Mouse (Mus musculus) CH12.LX (cell line): ENCODE data around the gene Asxl1. TPM values are rescaled to one million over a fixed set of nuclear protein-coding genes. Genes with fewer than 3 reads are reported as not detected.

Experiments used
- DNase-seq: peaks from one replicate; pipeline ENCODE4 v3.0.0-alpha.2; 2013; ENCODE audit errors: extremely low read depth
- H3K27ac ChIP-seq: 2 replicates; pipeline ENCODE4 v1.5.1; 2012; ENCODE audit warnings: low read depth, mild to moderate bottlenecking, control low read depth, moderate library complexity; ENCODE audit not compliant: insufficient read depth
- H3K27me3 ChIP-seq: replicated peaks from 2 replicates; pipeline ENCODE3; 2012; ENCODE audit warnings: inconsistent platforms
- H3K36me3 ChIP-seq, 2 experiments: replicated peaks in 1 of 2; 2 replicates each; pipeline versions ENCODE3 to v1.6.1; 2012; ENCODE audit warnings: inconsistent platforms in 1 of 2, low read length in 1 of 2, mild to moderate bottlenecking in 1 of 2, mixed read lengths in 1 of 2, moderate library complexity in 1 of 2; ENCODE audit not compliant: control insufficient read depth in 1 of 2, insufficient read depth in 1 of 2
- H3K4me1 ChIP-seq, 2 experiments: 2 replicates each; pipeline ENCODE4 v1.6.1; 2012; ENCODE audit warnings: inconsistent platforms in 1 of 2, moderate library complexity in 1 of 2; ENCODE audit not compliant: insufficient read depth in 2 of 2, control insufficient read depth in 1 of 2
- H3K4me2 ChIP-seq: 2 replicates; pipeline ENCODE4 v1.6.1; 2012; ENCODE audit warnings: low read depth, mild to moderate bottlenecking, control low read depth; ENCODE audit not compliant: poor library complexity, insufficient read depth, severe bottlenecking
- H3K4me3 ChIP-seq, 3 experiments: fragments of 150-350 bp in 1 of 3; sonication (generic) in 1 of 3; replicated peaks in 1 of 3; 2 replicates each; pipeline versions ENCODE3 to v1.5.1; 2011 to 2012; ENCODE audit warnings: low read depth in 2 of 3, low read length in 2 of 3, mild to moderate bottlenecking in 2 of 3, moderate library complexity in 2 of 3, control low read depth in 1 of 3, improper control_type of control experiment in 1 of 3, inconsistent platforms in 1 of 3, mixed read lengths in 1 of 3; ENCODE audit not compliant: poor library complexity in 1 of 3
- H3K79me2 ChIP-seq: replicated peaks from 2 replicates; pipeline ENCODE4 v1.6.1; 2012; ENCODE audit warnings: mild to moderate bottlenecking, moderate library complexity; ENCODE audit not compliant: control insufficient read depth, poor library complexity, insufficient read depth, severe bottlenecking; ENCODE audit errors: extremely low read depth
- H3K9ac ChIP-seq: 2 replicates; pipeline ENCODE4 v1.6.1; 2012; ENCODE audit warnings: low read depth, mild to moderate bottlenecking, control low read depth, moderate library complexity; ENCODE audit not compliant: insufficient read depth
- H3K9me3 ChIP-seq: replicated peaks from 2 replicates; pipeline ENCODE3; 2012; ENCODE audit warnings: low read length, inconsistent platforms, mixed read lengths
- BHLHE40 ChIP-seq: IDR thresholded peaks from 2 replicates; pipeline ENCODE4 v1.6.1; 2011; ENCODE audit warnings: mild to moderate bottlenecking, low read depth, low read length, improper control_type of control experiment
- ELF1 ChIP-seq: IDR thresholded peaks from 2 replicates; pipeline ENCODE4 v1.6.1; 2014; ENCODE audit warnings: low read depth, mild to moderate bottlenecking, inconsistent platforms, low read length, improper control_type of control experiment
- GABPA ChIP-seq: IDR thresholded peaks from 2 replicates; pipeline ENCODE4 v1.6.1; 2012; ENCODE audit warnings: low read depth, low read length, improper control_type of control experiment, inconsistent platforms; ENCODE audit not compliant: insufficient replicate concordance
- IRF4 ChIP-seq: IDR thresholded peaks from 2 replicates; pipeline ENCODE4 v1.6.1; 2014; ENCODE audit warnings: low read depth, mild to moderate bottlenecking, inconsistent platforms, low read length, improper control_type of control experiment
- JUN ChIP-seq: IDR thresholded peaks from 2 replicates; pipeline ENCODE4 v1.6.1; 2011; ENCODE audit warnings: low read depth, mild to moderate bottlenecking, low read length, improper control_type of control experiment, moderate library complexity; ENCODE audit not compliant: insufficient read depth
- KAT2A ChIP-seq: IDR thresholded peaks from 2 replicates; pipeline ENCODE4 v1.6.1; 2012; ENCODE audit warnings: low read length, improper control_type of control experiment, inconsistent platforms; ENCODE audit not compliant: insufficient replicate concordance
- MAX ChIP-seq: IDR thresholded peaks from 2 replicates; pipeline ENCODE4 v1.6.1; 2011; ENCODE audit warnings: low read length, improper control_type of control experiment
- MXI1 ChIP-seq: IDR thresholded peaks from 2 replicates; pipeline ENCODE4 v1.6.1; 2011; ENCODE audit warnings: mild to moderate bottlenecking, low read depth, low read length, improper control_type of control experiment
- POLR2A ChIP-seq: IDR thresholded peaks from 2 replicates; pipeline ENCODE4 v1.6.1; 2011; ENCODE audit warnings: low read depth, mild to moderate bottlenecking, improper control_type of control experiment, low read length
- POLR2AphosphoS2 ChIP-seq: IDR thresholded peaks from 2 replicates; pipeline ENCODE4 v1.6.1; 2011; ENCODE audit warnings: low read depth, low read length, improper control_type of control experiment
- RCOR1 ChIP-seq: conservative IDR thresholded peaks from 2 replicates; pipeline ENCODE4 v1.6.1; 2012; ENCODE audit warnings: low read depth, mild to moderate bottlenecking, inconsistent platforms, low read length, improper control_type of control experiment
- SIN3A ChIP-seq: IDR thresholded peaks from 2 replicates; pipeline ENCODE4 v1.6.1; 2012; ENCODE audit warnings: low read length, improper control_type of control experiment, inconsistent platforms
- TBP ChIP-seq: conservative IDR thresholded peaks from 2 replicates; pipeline ENCODE4 v1.6.1; 2011; ENCODE audit warnings: low read depth, low read length, improper control_type of control experiment
- TCF12 ChIP-seq: IDR thresholded peaks from 2 replicates; pipeline ENCODE4 v1.6.1; 2014; ENCODE audit warnings: low read depth, mild to moderate bottlenecking, inconsistent platforms, low read length, improper control_type of control experiment
- UBTF ChIP-seq: IDR thresholded peaks from 2 replicates; pipeline ENCODE4 v1.6.1; 2012; ENCODE audit warnings: low read depth, mild to moderate bottlenecking, inconsistent platforms, low read length, improper control_type of control experiment, moderate library complexity
- USF2 ChIP-seq: conservative IDR thresholded peaks from 2 replicates; pipeline ENCODE4 v1.6.1; 2011; ENCODE audit warnings: low read depth, low read length, improper control_type of control experiment
- dilution Hi-C: fragments of 300-500 bp; cut with MboI; formaldehyde crosslinking; loops from 2 replicates; pipeline ENCODE4 v1.14.3; 2020; ENCODE audit warnings: low sequenced_read_pairs; ENCODE audit not compliant: extremely low pct_unique_long_range_greater_than_20kb, extremely low pct_ligation_motif_present
- in situ Hi-C: fragments of 300-500 bp; cut with MboI; formaldehyde crosslinking; loops from 3 replicates; pipeline ENCODE4 v1.14.3; 2019; ENCODE audit warnings: low sequenced_read_pairs, low pct_ligation_motif_present, low pct_unique_long_range_greater_than_20kb, mixed read lengths
- polyA plus RNA-seq: library from polyadenylated mRNA; unstranded; fragments of >175 nt; gene quantifications from 2 replicates; pipeline ENCODE4 v1.2.1, GENCODE M21; 2012; ENCODE audit warnings: low read depth; ENCODE audit not compliant: insufficient read length
- total RNA-seq, 2 experiments: library from RNA; depleted of rRNA; stranded (reverse); fragments of 300-350 nt in 1 of 2; fragments of >200 nt in 1 of 2; gene quantifications; 2 replicates each; pipeline ENCODE4 v1.2.3; 2012 to 2014

Gene Asxl1
- total and polyA plus RNA-seq, 3 experiments, result 12.7 to 31.1 (median 18.0) TPM

GRCm38 (mm10) chr2:153432492-153432891, 86.9 kb downstream of the Asxl1 start:
- peaks cover 3 to 55% of the 10 kb centered on the region in 2 experiments for H3K36me3 ChIP-seq
- no peak overlapping the region for H3K4me2 ChIP-seq
- no peak overlapping the region for H3K9ac ChIP-seq
- no peak overlapping the region for H3K27ac ChIP-seq
- dilution Hi-C loops, result no loop called here
- no peaks in the 10 kb centered on the region for H3K79me2 ChIP-seq
- TF ChIP-seq USF2, result no peak
- TF ChIP-seq, all 38 proteins: peak for 0
- Histone ChIP-seq H3K4me3 (no peak overlapping the region), H3K4me1 (peaks cover 5 to 16% of the 10 kb centered on the region in 2 experiments; a peak in 2 of 4 replicates), H3K27me3 (no peaks in the 10 kb centered on the region), H3K9me3 (no peaks in the 10 kb centered on the region)
- DNase-seq, result no peak
- in situ Hi-C loops, result loop anchor here (5.0 kb wide), 1 partner anchor 35 kb away; no protein-coding TSS in a partner anchor

DNA sequence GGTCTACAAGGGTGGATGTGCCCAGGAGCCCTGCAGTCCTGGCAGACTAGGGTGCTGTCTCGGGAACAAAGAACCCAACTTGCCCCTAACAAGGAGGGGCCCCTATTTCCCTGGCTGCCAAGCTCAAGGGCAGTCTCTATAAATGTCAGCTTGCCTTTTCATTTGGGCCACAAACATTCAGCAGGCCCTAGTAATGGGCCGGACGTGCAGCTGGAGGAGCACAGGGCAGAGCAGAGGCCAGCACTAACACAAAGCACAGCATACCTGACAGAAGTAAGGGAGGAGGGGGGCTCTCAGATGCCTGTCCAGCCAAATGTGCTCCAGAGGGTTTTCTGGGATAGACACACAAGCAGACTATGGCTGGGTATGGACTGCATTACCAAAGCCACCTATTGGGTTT, 88.2 kb downstream of the Asxl1 start:
- no peak overlapping the region for H3K9ac ChIP-seq
- H3K4me3 ChIP-seq, result no peak overlapping the region
- H3K36me3 ChIP-seq, result peaks cover 3 to 51% of the 10 kb centered on the region in 2 experiments
- DNase-seq, result no peak
- TF ChIP-seq POLR2A, result no peak
- TF ChIP-seq BHLHE40, result no peak
- no peak for TF ChIP-seq SIN3A
- TF ChIP-seq USF2, result no peak
- TF ChIP-seq IRF4, result no peak
- TF ChIP-seq GABPA, result no peak
- TF ChIP-seq POLR2AphosphoS2, result no peak
- no peak for TF ChIP-seq UBTF
- no peak for TF ChIP-seq JUN
- no peak for TF ChIP-seq MXI1
- TF ChIP-seq RCOR1, result no peak
- no peak for TF ChIP-seq ELF1
- no peak for TF ChIP-seq KAT2A
- no peak for TF ChIP-seq TBP
- no peak for TF ChIP-seq MAX
- TF ChIP-seq TCF12, result no peak
- no peaks in the 10 kb centered on the region for H3K79me2 ChIP-seq
- no peak overlapping the region for H3K27ac ChIP-seq
- no peaks in the 10 kb centered on the region for H3K9me3 ChIP-seq
- in situ Hi-C loops (loop anchor here (5.0 kb wide), 1 partner anchor 33 kb away; no protein-coding TSS in a partner anchor), dilution Hi-C loops (no loop called here)
- no peaks in the 10 kb centered on the region for H3K27me3 ChIP-seq
- H3K4me2 ChIP-seq, result no peak overlapping the region
- H3K4me1 ChIP-seq, result peaks cover 5 to 16% of the 10 kb centered on the region in 2 experiments; a peak in 2 of 4 replicates
